Mouse (Mus musculus): ENCODE results near the gene Lrpprc.

GRCm38 (mm10) chr17:84675951-84676366 lies 114.6 kb downstream of the Lrpprc start, which contains the start of gene Abcg8:
- no peak for TF ChIP-seq CTCF (IDR thresholded peaks at IDR 0.05; ENCODE audit: extremely low read depth, insufficient read length, insufficient replicate concordance, low read depth, low read length)
- TF ChIP-seq POLR2A (IDR thresholded peaks at IDR 0.05; ENCODE audit: low read depth, low read length): no peak

Measured in small intestine, adult 2 months (tissue).